Mouse (Mus musculus): ENCODE results near the gene Flywch2. TPM values are rescaled to one million over a fixed set of nuclear protein-coding genes. Genes with fewer than 3 reads are reported as not detected.
A peak's percentile ranks its signal among the peaks of the same experiment; 100 is the strongest.
"Not testable (repeated sequence)": the region's sequence is repeated elsewhere in the genome, so short reads cannot be mapped to it uniquely, and the experiment has no call there.

Gene Flywch2
- total RNA-seq, 2 experiments from 2014 or later: 0.46 TPM; not detected in 1

GRCm38 (mm10) chr17:23797316-23797715 is 11.4 kb upstream of the Flywch2 start:
- intact Hi-C loops (cut with DNase I): loop anchor here (5.0 kb wide), 2 partner anchors 35 to 55 kb away; partner anchors contain the start of gene Paqr4
- no peak for DNase-seq

- DNase-seq: no peak
- intact Hi-C loops (cut with DNase I): loop anchor here (5.0 kb wide), 2 partner anchors 37 to 53 kb away; partner anchors contain the start of gene Paqr4
Observed at GRCm38 (mm10) chr17:23795323-23795722, 9.4 kb upstream of the Flywch2 start.

GRCm38 (mm10) chr17:23791079-23791357 is 5.1 kb upstream of the Flywch2 start:
- DNase-seq: no peak
- intact Hi-C loops (cut with DNase I): no loop called here

GRCm38 (mm10) chr17:23790269-23791078 is 4.6 kb upstream of the Flywch2 start, which contains the start of gene Srrm2:
Srrm2 (plus strand) TSS chr17:23790532.
- intact Hi-C loops (cut with DNase I): no loop called here
- peak; percentile 43 to 45 for DNase-seq

- DNase-seq: no peak
- intact Hi-C loops (cut with DNase I): no loop called here
Observed at GRCm38 (mm10) chr17:23789749-23790268, 3.9 kb upstream of the Flywch2 start.

- intact Hi-C loops (cut with DNase I): no loop called here
- no peak for DNase-seq
Observed at GRCm38 (mm10) chr17:23788973-23789372, 3.1 kb upstream of the Flywch2 start.

- intact Hi-C loops (cut with DNase I): no loop called here
Observed at GRCm38 (mm10) chr17:23786510-23786931, 640 bp upstream of the Flywch2 start.

GRCm38 (mm10) chr17:23783352-23783751 is 2.5 kb downstream of the Flywch2 start:
- intact Hi-C loops (cut with DNase I): no loop called here
- DNase-seq: no peak

More at GRCm38 (mm10) chr17:23786510-23786931, 640 bp upstream of the Flywch2 start:
- DNase-seq: no peak

- no peak for DNase-seq
- intact Hi-C loops (cut with DNase I): no loop called here
Observed at GRCm38 (mm10) chr17:23778447-23778846, 7.4 kb downstream of the Flywch2 start.

GRCm38 (mm10) chr17:23777141-23777540 is 8.7 kb downstream of the Flywch2 start:
- intact Hi-C loops (cut with DNase I): no loop called here
- DNase-seq: no peak

- no peak for DNase-seq
- intact Hi-C loops (cut with DNase I): no loop called here
Observed at GRCm38 (mm10) chr17:23776216-23776615, 9.7 kb downstream of the Flywch2 start.

GRCm38 (mm10) chr17:23774090-23774489 is 11.8 kb downstream of the Flywch2 start:
- intact Hi-C loops (cut with DNase I): loop anchor here (2.0 to 5.0 kb wide), 2 partner anchors 69 to 188 kb away; partner anchors contain the start of gene Prss32
- DNase-seq: peak; percentile 71 to 79

GRCm38 (mm10) chr17:23773676-23774075 is 12.2 kb downstream of the Flywch2 start:
- no peak for DNase-seq
- intact Hi-C loops (cut with DNase I): loop anchor here (2.0 to 5.0 kb wide), 2 partner anchors 69 to 189 kb away; partner anchors contain the start of gene Prss32

- DNase-seq: not testable (repeated sequence)
- intact Hi-C loops (cut with DNase I): loop anchor here (5.0 kb wide), 1 partner anchor 190 kb away; no protein-coding TSS in a partner anchor
Observed at GRCm38 (mm10) chr17:23772219-23772556, 13.7 kb downstream of the Flywch2 start.

- DNase-seq: peak; percentile 96
- intact Hi-C loops (cut with DNase I): loop anchor here (5.0 kb wide), 1 partner anchor 191 kb away; no protein-coding TSS in a partner anchor
Observed at GRCm38 (mm10) chr17:23771284-23772218, 14.3 kb downstream of the Flywch2 start, which contains the start of gene Flywch1. Flywch1 (minus strand) TSS chr17:23771602.

GRCm38 (mm10) chr17:23770896-23771283 is 15.0 kb downstream of the Flywch2 start:
- intact Hi-C loops (cut with DNase I): loop anchor here (5.0 kb wide), 1 partner anchor 191 kb away; no protein-coding TSS in a partner anchor
- no peak for DNase-seq

GRCm38 (mm10) chr17:23770493-23770892 is 15.4 kb downstream of the Flywch2 start:
- intact Hi-C loops (cut with DNase I): loop anchor here (5.0 kb wide), 1 partner anchor 192 kb away; no protein-coding TSS in a partner anchor
- DNase-seq: no peak

GRCm38 (mm10) chr17:23762976-23763375 is 22.9 kb downstream of the Flywch2 start:
- no peak for DNase-seq
- intact Hi-C loops (cut with DNase I): no loop called here

GRCm38 (mm10) chr17:23761155-23761554 is 24.7 kb downstream of the Flywch2 start:
- no peak for DNase-seq
- intact Hi-C loops (cut with DNase I): no loop called here

GRCm38 (mm10) chr17:23760231-23760630 is 25.6 kb downstream of the Flywch2 start:
- DNase-seq: no peak
- intact Hi-C loops (cut with DNase I): no loop called here

All from gastrocnemius, postnatal 36 days (tissue).